Mouse (Mus musculus) erythroblast, adult 5-6 weeks (primary cell): ENCODE results near the gene Chrm1. TPM values are rescaled to one million over a fixed set of nuclear protein-coding genes. Genes with fewer than 3 reads are reported as not detected.
"Not testable (repeated sequence)": the region's sequence is repeated elsewhere in the genome, so short reads cannot be mapped to it uniquely, and the experiment has no call there.

ENCODE experiments used
- ATAC-seq: replicated peaks from 2 replicates; pipeline ENCODE4 v1.8.0; 2016; ENCODE audit warnings: moderate number of reproducible peaks, mild to moderate bottlenecking, moderate TSS enrichment, inconsistent platforms; ENCODE audit not compliant: poor library complexity, low FRiP score, severe bottlenecking
- total RNA-seq, 2 experiments: library from RNA; stranded (forward) in 1 of 2; stranded (reverse) in 1 of 2; fragments of 150-400 nt in 1 of 2; fragments of 200-764, 138-1000 nt in 1 of 2; gene quantifications; 2 replicates each; pipeline versions ENCODE4 v1.2.3 to v1.2.4; 2015 to 2017; ENCODE audit warnings: low replicate concordance in 2 of 2

Chrm1 gene
- total RNA-seq, 2 experiments from 2014 or later: under 0.01 TPM; not detected in 1

GRCm38 (mm10) chr19:8714653-8715481 is 51.3 kb downstream of the Chrm1 start:
- peak; percentile 64 for ATAC-seq

- peak; percentile 32 for ATAC-seq
These were observed 52.5 kb downstream of the Chrm1 start for GRCm38 (mm10) chr19:8715868-8716766.

GRCm38 (mm10) chr19:8716767-8717475 is 53.3 kb downstream of the Chrm1 start:
- no peak for ATAC-seq

GRCm38 (mm10) chr19:8718357-8718756 is 54.8 kb downstream of the Chrm1 start:
- ATAC-seq: peak; percentile 39

GRCm38 (mm10) chr19:8719037-8719436 is 55.4 kb downstream of the Chrm1 start:
- not testable (repeated sequence) for ATAC-seq

GRCm38 (mm10) chr19:8721378-8721777 is 57.8 kb downstream of the Chrm1 start:
- no peak for ATAC-seq

- no peak for ATAC-seq
These were observed 58.4 kb downstream of the Chrm1 start for GRCm38 (mm10) chr19:8722021-8722420.

GRCm38 (mm10) chr19:8722559-8722906 is 58.9 kb downstream of the Chrm1 start:
- peak; percentile 29 for ATAC-seq

GRCm38 (mm10) chr19:8722907-8723573 is 59.5 kb downstream of the Chrm1 start, which contains the start of gene Slc3a2:
TSS of gene Slc3a2 (minus strand) at chr19:8723369.
- ATAC-seq: peak; percentile 90

GRCm38 (mm10) chr19:8723574-8724346 is 60.2 kb downstream of the Chrm1 start:
- 0 out of 2 replicates have a peak, but pooled peaks have one; percentile 30 for ATAC-seq

- ATAC-seq: no peak
These were observed 60.8 kb downstream of the Chrm1 start for GRCm38 (mm10) chr19:8724392-8724791.

GRCm38 (mm10) chr19:8725081-8725613 is 61.6 kb downstream of the Chrm1 start:
- no peak for ATAC-seq

- ATAC-seq: no peak
These were observed 63.2 kb downstream of the Chrm1 start for GRCm38 (mm10) chr19:8726609-8727390.

- ATAC-seq: no peak
These were observed 64.0 kb downstream of the Chrm1 start for GRCm38 (mm10) chr19:8727495-8728114.

GRCm38 (mm10) chr19:8728335-8729099 is 64.9 kb downstream of the Chrm1 start:
- ATAC-seq: not testable (repeated sequence)
